Mouse (Mus musculus): ENCODE data around the gene Cldn18. TPM values are rescaled to one million over a fixed set of nuclear protein-coding genes. Genes with fewer than 3 reads are reported as not detected.

Gene Cldn18
- polyA plus RNA-seq, 1 experiment from 2014 or later: not detected

GRCm38 (mm10) chr9:99667596-99667995, 49.5 kb downstream of the Cldn18 start:
- Histone ChIP-seq H3K36me3 (peaks cover 90% of the 10 kb centered on the region), H3K9me3 (replicated peaks) (peaks cover 11% of the 10 kb centered on the region; the same call in 1 of the 2 replicates), H3K4me1 (peaks cover 8% of the 10 kb centered on the region; the same call in 1 of the 2 replicates), H3K27me3 (ENCODE audit: low read depth, poor library complexity, severe bottlenecking) (no peaks in the 10 kb centered on the region), H3K4me3 (no peak overlapping the region), H3K27ac (replicated peaks) (no peak overlapping the region)
- peak; percentile 30 for DNase-seq (ENCODE audit: low spot score)
- WGBS: 67% methylated on average over 8 of the region's 8 CpGs

- DNase-seq (ENCODE audit: low spot score): no peak
- Histone ChIP-seq H3K27ac (replicated peaks) (no peak overlapping the region), H3K4me1 (peaks cover 8% of the 10 kb centered on the region; the same call in 1 of the 2 replicates), H3K36me3 (peaks cover 90% of the 10 kb centered on the region), H3K9me3 (replicated peaks) (no peaks in the 10 kb centered on the region), H3K4me3 (no peak overlapping the region), H3K27me3 (ENCODE audit: low read depth, poor library complexity, severe bottlenecking) (no peaks in the 10 kb centered on the region)
- WGBS: 93% methylated on average over 10 of the region's 10 CpGs
These were observed 54.2 kb downstream of the Cldn18 start for GRCm38 (mm10) chr9:99662887-99663286.

GRCm38 (mm10) chr9:99662406-99662805, 54.7 kb downstream of the Cldn18 start:
- WGBS: 38% methylated on average over 7 of the region's 7 CpGs
- Histone ChIP-seq H3K27ac (replicated peaks) (no peak overlapping the region), H3K9me3 (replicated peaks) (no peaks in the 10 kb centered on the region), H3K27me3 (ENCODE audit: low read depth, poor library complexity, severe bottlenecking) (no peaks in the 10 kb centered on the region), H3K36me3 (peaks cover 90% of the 10 kb centered on the region), H3K4me1 (peaks cover 4% of the 10 kb centered on the region; the same call in 1 of the 2 replicates), H3K4me3 (no peak overlapping the region)
- peak; percentile 78 for DNase-seq (ENCODE audit: low spot score)

GRCm38 (mm10) chr9:99661606-99662166, 55.4 kb downstream of the Cldn18 start:
- H3K4me3 ChIP-seq: no peak overlapping the region
- 84% methylated on average over 16 of the region's 16 CpGs for WGBS
- H3K36me3 ChIP-seq: peaks cover 90% of the 10 kb centered on the region
- no peaks in the 10 kb centered on the region for H3K4me1 ChIP-seq
- DNase-seq (ENCODE audit: low spot score): no peak
- no peak overlapping the region for H3K27ac ChIP-seq (replicated peaks)
- no peaks in the 10 kb centered on the region for H3K9me3 ChIP-seq (replicated peaks)
- no peaks in the 10 kb centered on the region for H3K27me3 ChIP-seq (ENCODE audit: low read depth, poor library complexity, severe bottlenecking)

- no peak for DNase-seq (ENCODE audit: low spot score)
- no peaks in the 10 kb centered on the region for H3K27me3 ChIP-seq (ENCODE audit: low read depth, poor library complexity, severe bottlenecking)
- no peaks in the 10 kb centered on the region for H3K4me1 ChIP-seq
- H3K4me3 ChIP-seq: no peak overlapping the region
- H3K9me3 ChIP-seq (replicated peaks): no peaks in the 10 kb centered on the region
- peaks cover 90% of the 10 kb centered on the region for H3K36me3 ChIP-seq
- no peak overlapping the region for H3K27ac ChIP-seq (replicated peaks)
- WGBS: 87% methylated on average over 10 of the region's 10 CpGs
These were observed 56.3 kb downstream of the Cldn18 start for GRCm38 (mm10) chr9:99660756-99661155.

GRCm38 (mm10) chr9:99646102-99646501, 71.0 kb downstream of the Cldn18 start:
- DNase-seq (ENCODE audit: low spot score): no peak
- Histone ChIP-seq H3K27me3 (ENCODE audit: low read depth, poor library complexity, severe bottlenecking) (no peaks in the 10 kb centered on the region), H3K27ac (replicated peaks) (no peak overlapping the region), H3K36me3 (peaks cover 95% of the 10 kb centered on the region), H3K4me3 (no peak overlapping the region), H3K9me3 (replicated peaks) (no peaks in the 10 kb centered on the region), H3K4me1 (no peaks in the 10 kb centered on the region)
- WGBS: 97% methylated on average over 6 of the region's 6 CpGs

GRCm38 (mm10) chr9:99645416-99645815, 71.7 kb downstream of the Cldn18 start:
- no peaks in the 10 kb centered on the region for H3K4me1 ChIP-seq
- 88% methylated on average over 6 of the region's 6 CpGs for WGBS
- H3K27ac ChIP-seq (replicated peaks): no peak overlapping the region
- H3K36me3 ChIP-seq: peaks cover 94% of the 10 kb centered on the region
- no peak for DNase-seq (ENCODE audit: low spot score)
- no peaks in the 10 kb centered on the region for H3K9me3 ChIP-seq (replicated peaks)
- H3K27me3 ChIP-seq (ENCODE audit: low read depth, poor library complexity, severe bottlenecking): no peaks in the 10 kb centered on the region
- H3K4me3 ChIP-seq: no peak overlapping the region

GRCm38 (mm10) chr9:99639957-99640356, 77.1 kb downstream of the Cldn18 start:
- 94% methylated on average over 5 of the region's 5 CpGs for WGBS
- DNase-seq (ENCODE audit: low spot score): no peak
- no peaks in the 10 kb centered on the region for H3K27me3 ChIP-seq (ENCODE audit: low read depth, poor library complexity, severe bottlenecking)
- H3K4me3 ChIP-seq: no peak overlapping the region
- H3K9me3 ChIP-seq (replicated peaks): no peaks in the 10 kb centered on the region
- no peak overlapping the region for H3K27ac ChIP-seq (replicated peaks)
- H3K4me1 ChIP-seq: no peaks in the 10 kb centered on the region
- peaks cover 93% of the 10 kb centered on the region for H3K36me3 ChIP-seq

Other genes starting within 250 kb of the Cldn18 start
- gene Armc8, start 148.4 kb downstream of the Cldn18 start, polyA plus RNA-seq (2016; fragmentation: Nextera tagmentation; extraction: Ambion mirVana): 30.5 and 36.2 TPM in 2 replicates
- gene Dbr1, start 141.5 kb downstream of the Cldn18 start, polyA plus RNA-seq (2016; fragmentation: Nextera tagmentation; extraction: Ambion mirVana): 41.2 and 43.7 TPM in 2 replicates
- gene A4gnt, start 104.8 kb downstream of the Cldn18 start, polyA plus RNA-seq (2016; fragmentation: Nextera tagmentation; extraction: Ambion mirVana): not detected in 2 replicates
- 26.3 and 27.9 TPM in 2 replicates for gene Dzip1l, start 87.8 kb downstream of the Cldn18 start, polyA plus RNA-seq (2016; fragmentation: Nextera tagmentation; extraction: Ambion mirVana)
- 1.3 and 10.0 TPM in 2 replicates for gene Sox14, start 158.9 kb upstream of the Cldn18 start, polyA plus RNA-seq (2016; fragmentation: Nextera tagmentation; extraction: Ambion mirVana)

All from midbrain, embryonic 10.5 days (tissue).